Mouse (Mus musculus) limb, embryonic 14.5 days (tissue): ENCODE measurements at regions not wholly inside any gene's neighbourhood (a gene's known extent, or its start where the extent isn't known, plus 50 kb on each side); places are given as distances from the start of the nearest gene placed in this dataset.
A peak's percentile ranks its signal among the peaks of the same experiment; 100 is the strongest.

Experiments used
- ATAC-seq: fragments of 200-750 bp; cut with Nextera tagmentation; 2 replicates; pipeline ENCODE4 v1.8.0; 2017; ENCODE audit warnings: low read depth, moderate number of reproducible peaks, moderate TSS enrichment; ENCODE audit not compliant: low FRiP score
- DNase-seq: peaks from one replicate; pipeline ENCODE4 v3.0.0-alpha.2; 2015; ENCODE audit warnings: low spot score
- H3K27ac ChIP-seq: fragments of 300-500 bp; sonication (generic); replicated peaks from 2 replicates; pipeline ENCODE4 v1.5.1; 2014; ENCODE audit warnings: low read depth, mild to moderate bottlenecking, low read length, moderate library complexity, mixed read lengths
- H3K27me3 ChIP-seq: fragments of 300-500 bp; sonication (generic); 2 replicates; pipeline ENCODE4 v1.6.1; 2014; ENCODE audit warnings: low read length, mixed read lengths; ENCODE audit not compliant: control insufficient read depth, insufficient read depth
- H3K36me3 ChIP-seq: fragments of 300-500 bp; sonication (generic); 2 replicates; pipeline ENCODE4 v1.6.1; 2014; ENCODE audit warnings: mild to moderate bottlenecking, low read length, moderate library complexity, mixed read lengths; ENCODE audit not compliant: control insufficient read depth, insufficient read depth
- H3K4me1 ChIP-seq: fragments of 300-500 bp; sonication (generic); 2 replicates; pipeline ENCODE4 v1.6.1; 2014; ENCODE audit warnings: antibody characterized with exemption, low read length, mixed read lengths; ENCODE audit not compliant: control insufficient read depth, insufficient read depth
- H3K4me2 ChIP-seq: fragments of 300-500 bp; sonication (generic); replicated peaks from 2 replicates; pipeline ENCODE4 v1.6.1; 2014; ENCODE audit warnings: low read depth, mild to moderate bottlenecking, low read length, moderate library complexity; ENCODE audit not compliant: severe bottlenecking
- H3K4me3 ChIP-seq: fragments of 300-500 bp; sonication (generic); replicated peaks from 2 replicates; pipeline ENCODE4 v1.5.1; 2014; ENCODE audit warnings: low read length
- H3K9ac ChIP-seq: fragments of 300-500 bp; sonication (generic); 2 replicates; pipeline ENCODE4 v1.6.1; 2014; ENCODE audit warnings: mild to moderate bottlenecking, low read depth, low read length, moderate library complexity; ENCODE audit not compliant: severe bottlenecking
- H3K9me3 ChIP-seq: fragments of 300-500 bp; sonication (generic); 2 replicates; pipeline ENCODE4 v1.6.1; 2016; ENCODE audit warnings: low read length; ENCODE audit not compliant: control insufficient read depth
- POLR2A ChIP-seq: fragments of 200-500 bp; IDR thresholded peaks from 2 replicates; pipeline ENCODE4 v1.8.0; 2012; ENCODE audit warnings: inconsistent platforms, mild to moderate bottlenecking, moderate library complexity, borderline replicate concordance; ENCODE audit not compliant: insufficient read depth, insufficient read length; ENCODE audit errors: extremely low read depth
- WGBS: fragments of 180-500 bp; shearing (Covaris S2); extraction: QIAGEN DNeasy Blood & Tissue Kit; methylation state at CpG from one replicate; pipeline ENCODE4 v1.1.7; 2014; 5-methylcytosine and 5-hydroxymethylcytosine counted together

GRCm38 (mm10) chrX:60780161-60780560 lies 113.1 kb downstream of the Sox3 start:
- 52% methylated on average over 2 of the region's 2 CpGs for WGBS
- no peak for TF ChIP-seq POLR2A
- Histone ChIP-seq H3K4me3 (no peak overlapping the region), H3K4me1 (no peaks in the 10 kb centered on the region), H3K27ac (no peak overlapping the region), H3K27me3 (no peaks in the 10 kb centered on the region), H3K4me2 (no peak overlapping the region), H3K36me3 (no peaks in the 10 kb centered on the region), H3K9me3 (no peaks in the 10 kb centered on the region), H3K9ac (no peak overlapping the region)
- no peak for ATAC-seq
- no peak for DNase-seq

GRCm38 (mm10) chrX:60773645-60774044 lies 119.6 kb downstream of the Sox3 start:
- Histone ChIP-seq H3K9ac (no peak overlapping the region), H3K4me1 (no peaks in the 10 kb centered on the region), H3K9me3 (no peaks in the 10 kb centered on the region), H3K36me3 (no peaks in the 10 kb centered on the region), H3K27me3 (no peaks in the 10 kb centered on the region), H3K27ac (no peak overlapping the region), H3K4me3 (no peak overlapping the region), H3K4me2 (no peak overlapping the region)
- no peak for TF ChIP-seq POLR2A
- no peak for ATAC-seq
- DNase-seq = no peak
- WGBS = 72% methylated on average over 5 of the region's 5 CpGs

GRCm38 (mm10) chrX:60772439-60772838 lies 120.8 kb downstream of the Sox3 start:
- TF ChIP-seq POLR2A = no peak
- ATAC-seq (no peak), DNase-seq (no peak)
- H3K4me3 ChIP-seq = no peak overlapping the region
- H3K9me3 ChIP-seq = no peaks in the 10 kb centered on the region
- no peak overlapping the region for H3K9ac ChIP-seq
- no peak overlapping the region for H3K4me2 ChIP-seq
- H3K4me1 ChIP-seq = no peaks in the 10 kb centered on the region
- H3K36me3 ChIP-seq = no peaks in the 10 kb centered on the region
- no peak overlapping the region for H3K27ac ChIP-seq
- WGBS = 45% methylated on average over 1 of the region's 1 CpGs
- no peaks in the 10 kb centered on the region for H3K27me3 ChIP-seq

- WGBS = 63% methylated on average over 5 of the region's 5 CpGs
- no peak overlapping the region for H3K4me3 ChIP-seq
- ATAC-seq (no peak), DNase-seq (peak; percentile 10)
- no peaks in the 10 kb centered on the region for H3K9me3 ChIP-seq
- H3K4me1 ChIP-seq = no peaks in the 10 kb centered on the region
- H3K27ac ChIP-seq = no peak overlapping the region
- no peak overlapping the region for H3K4me2 ChIP-seq
- H3K36me3 ChIP-seq = no peaks in the 10 kb centered on the region
- H3K9ac ChIP-seq = no peak overlapping the region
- TF ChIP-seq POLR2A = no peak
- no peaks in the 10 kb centered on the region for H3K27me3 ChIP-seq
Measured at GRCm38 (mm10) chrX:60750456-60750855, 142.8 kb downstream of the Sox3 start.

- Histone ChIP-seq H3K4me1 (no peaks in the 10 kb centered on the region), H3K9me3 (no peaks in the 10 kb centered on the region), H3K36me3 (no peaks in the 10 kb centered on the region), H3K27me3 (no peaks in the 10 kb centered on the region), H3K4me2 (no peak overlapping the region), H3K27ac (no peak overlapping the region), H3K9ac (no peak overlapping the region), H3K4me3 (no peak overlapping the region)
- no peak for ATAC-seq
- TF ChIP-seq POLR2A = no peak
- 86% methylated on average over 3 of the region's 3 CpGs for WGBS
- no peak for DNase-seq
Measured at GRCm38 (mm10) chrX:60743971-60744370, 149.3 kb downstream of the Sox3 start.
